Mouse (Mus musculus): ENCODE measurements around the gene Nrg4.
"Not testable (repeated sequence)": the region's sequence is repeated elsewhere in the genome, so short reads cannot be mapped to it uniquely, and the experiment has no call there.

The Nrg4 gene

GRCm38 (mm10) chr9:55248465-55248864 lies 78.2 kb downstream of the Nrg4 start:
- no peak for DNase-seq

- no peak for DNase-seq
These were observed 79.7 kb downstream of the Nrg4 start for GRCm38 (mm10) chr9:55246918-55247317.

GRCm38 (mm10) chr9:55246440-55246839 lies 80.2 kb downstream of the Nrg4 start:
- no peak for DNase-seq

- DNase-seq = not testable (repeated sequence)
These were observed 81.4 kb downstream of the Nrg4 start for GRCm38 (mm10) chr9:55245057-55245750.

- DNase-seq = no peak
These were observed 82.6 kb downstream of the Nrg4 start for GRCm38 (mm10) chr9:55244079-55244478.

GRCm38 (mm10) chr9:55243280-55243679 lies 83.4 kb downstream of the Nrg4 start:
- DNase-seq = no peak

GRCm38 (mm10) chr9:55241863-55242685 lies 84.6 kb downstream of the Nrg4 start:
- DNase-seq = peak; percentile 60

GRCm38 (mm10) chr9:55240852-55241251 lies 85.8 kb downstream of the Nrg4 start:
- no peak for DNase-seq

- DNase-seq = no peak
These were observed 90.1 kb downstream of the Nrg4 start for GRCm38 (mm10) chr9:55236235-55237165.

GRCm38 (mm10) chr9:55233076-55233475 lies 93.6 kb downstream of the Nrg4 start:
- not testable (repeated sequence) for DNase-seq

GRCm38 (mm10) chr9:55232586-55232985 lies 94.1 kb downstream of the Nrg4 start:
- no peak for DNase-seq

- DNase-seq = no peak
These were observed 94.5 kb downstream of the Nrg4 start for GRCm38 (mm10) chr9:55232110-55232509.

GRCm38 (mm10) chr9:55231544-55231943 lies 95.1 kb downstream of the Nrg4 start:
- DNase-seq = peak; percentile 15

GRCm38 (mm10) chr9:55229010-55229409 lies 97.6 kb downstream of the Nrg4 start:
- no peak for DNase-seq

- DNase-seq = no peak
These were observed 98.5 kb downstream of the Nrg4 start for GRCm38 (mm10) chr9:55228149-55228548.

- DNase-seq = no peak
These were observed 100.4 kb downstream of the Nrg4 start for GRCm38 (mm10) chr9:55226251-55226650.

GRCm38 (mm10) chr9:55225165-55225737 lies 101.4 kb downstream of the Nrg4 start:
- no peak for DNase-seq

GRCm38 (mm10) chr9:55217381-55217780 lies 109.3 kb downstream of the Nrg4 start:
- DNase-seq = no peak

GRCm38 (mm10) chr9:55216078-55216477 lies 110.6 kb downstream of the Nrg4 start:
- DNase-seq = no peak

- DNase-seq = no peak
These were observed 111.0 kb downstream of the Nrg4 start for GRCm38 (mm10) chr9:55215648-55216047.

- no peak for DNase-seq
These were observed 111.6 kb downstream of the Nrg4 start for GRCm38 (mm10) chr9:55215056-55215455.

GRCm38 (mm10) chr9:55213396-55213795 lies 113.2 kb downstream of the Nrg4 start:
- no peak for DNase-seq

- DNase-seq = no peak
These were observed 115.0 kb downstream of the Nrg4 start for GRCm38 (mm10) chr9:55211611-55212010.

Measured in thymus, postnatal 4 days (tissue).